Mouse (Mus musculus): Measurements from ENCODE around the gene Rbfox1.

DNA sequence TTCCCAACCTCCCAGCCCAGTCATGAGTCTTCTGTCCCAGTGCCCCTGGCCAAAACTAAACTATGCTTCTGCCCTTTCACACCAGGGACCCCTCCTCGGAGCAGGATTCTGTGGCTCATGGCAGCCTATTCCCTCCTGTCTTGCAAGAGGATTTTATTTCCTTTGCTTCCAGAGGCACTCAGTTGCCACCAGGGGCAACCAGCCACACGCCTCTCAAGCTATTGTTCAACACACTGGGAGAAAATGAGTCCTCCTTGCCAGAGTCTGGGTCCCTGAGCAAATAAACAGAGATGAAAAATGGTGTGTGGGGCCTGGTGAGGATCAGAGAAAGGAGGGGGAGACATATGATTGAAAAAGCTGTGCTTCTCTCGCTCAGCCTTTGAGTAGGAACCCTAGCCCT lies 327.8 kb downstream of the Rbfox1 start:
- TF ChIP-seq CTCF (IDR thresholded peaks at IDR 0.05; ENCODE audit: low read depth) (no peak), EP300 (optimal IDR thresholded peaks at IDR 0.05) (no peak)
